Mouse (Mus musculus) forebrain, embryonic 10.5 days (tissue): ENCODE measurements around the gene Dnajb6. TPM values are rescaled to one million over a fixed set of nuclear protein-coding genes. Genes with fewer than 3 reads are reported as not detected.
"Not testable (repeated sequence)": the region's sequence is repeated elsewhere in the genome, so short reads cannot be mapped to it uniquely, and the experiment has no call there.

Experiments used
- DNase-seq: peaks from one replicate; pipeline ENCODE4 v3.0.0-alpha.2; 2017; ENCODE audit warnings: low spot score; ENCODE audit errors: extremely low spot score
- H3K27ac ChIP-seq: fragments of 300-500 bp; sonication (generic); 2 replicates; pipeline ENCODE4 v1.5.1; 2016; ENCODE audit warnings: mild to moderate bottlenecking
- H3K27me3 ChIP-seq: fragments of 300-500 bp; sonication (generic); 2 replicates; pipeline ENCODE4 v1.6.1; 2016; ENCODE audit warnings: mild to moderate bottlenecking; ENCODE audit not compliant: poor library complexity, severe bottlenecking
- H3K36me3 ChIP-seq: fragments of 300-500 bp; sonication (generic); replicated peaks from 2 replicates; pipeline ENCODE4 v1.6.1; 2016; ENCODE audit warnings: mild to moderate bottlenecking, moderate library complexity
- H3K4me1 ChIP-seq: fragments of 300-500 bp; sonication (generic); 2 replicates; pipeline ENCODE4 v1.6.1; 2016
- H3K4me3 ChIP-seq: fragments of 300-500 bp; sonication (generic); 2 replicates; pipeline ENCODE4 v1.5.1; 2016; ENCODE audit warnings: mild to moderate bottlenecking, moderate library complexity
- H3K9me3 ChIP-seq: fragments of 300-500 bp; sonication (generic); 2 replicates; pipeline ENCODE4 v1.6.1; 2016; ENCODE audit warnings: mild to moderate bottlenecking, moderate library complexity
- WGBS: fragments of 180-500 bp; shearing (Covaris S2); methylation state at CpG from one replicate; pipeline ENCODE4 v1.1.7; 2016; 5-methylcytosine and 5-hydroxymethylcytosine counted together
- polyA plus RNA-seq: library from polyadenylated mRNA; unstranded; fragments of >200 nt; fragmentation: Nextera tagmentation; extraction: Ambion mirVana; gene quantifications from 2 replicates; pipeline ENCODE4 v1.2.1, GENCODE M21; 2016

Gene Dnajb6
- 175 and 181 TPM in 2 replicates for polyA plus RNA-seq

GRCm38 (mm10) chr5:29735557-29736061 is at the start of gene Dnajb6, which contains the start of gene Gm5129:
Gene Dnajb6 (plus strand): TSS chr5:29735688.
Gene Gm5129 (minus strand): TSS chr5:29735936.
- WGBS, result under 1% methylated on average over 46 of the region's 46 CpGs
- H3K4me3 ChIP-seq, result peak within 1 kb of the TSS; percentile 98
- peaks cover 33% of the 10 kb centered on the region for H3K4me1 ChIP-seq
- peak within 1 kb of the TSS; percentile 93 for H3K27ac ChIP-seq
- DNase-seq, result peak; percentile 96
- H3K9me3 ChIP-seq, result no peaks in the 10 kb centered on the region
- H3K27me3 ChIP-seq, result no peaks in the 10 kb centered on the region
- H3K36me3 ChIP-seq, result no peaks in the 10 kb centered on the region

DNA sequence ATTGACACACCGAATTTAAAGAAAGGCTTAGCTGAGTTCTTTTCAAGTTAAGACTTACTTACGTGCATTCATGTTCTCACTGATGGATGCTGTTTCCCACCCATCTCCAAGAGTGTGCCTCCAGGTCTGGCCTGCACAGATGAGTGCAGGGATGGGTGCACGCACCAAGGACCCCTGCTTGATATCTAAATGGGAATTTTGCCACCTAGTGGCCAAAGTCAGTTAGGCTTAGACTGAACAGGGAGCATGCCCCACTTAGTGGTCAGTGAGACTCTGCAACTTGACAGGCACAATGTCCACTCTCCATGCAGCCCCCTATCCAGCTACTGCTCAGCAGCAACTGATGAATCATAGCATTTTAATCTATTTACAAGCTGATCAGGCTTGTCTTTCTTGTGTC is 47.8 kb upstream of the Dnajb6 start:
- Histone ChIP-seq H3K4me1 (no peaks in the 10 kb centered on the region), H3K27ac (no peak overlapping the region), H3K27me3 (no peaks in the 10 kb centered on the region), H3K4me3 (no peak overlapping the region), H3K9me3 (no peaks in the 10 kb centered on the region), H3K36me3 (no peaks in the 10 kb centered on the region)
- 52% methylated on average over 3 of the region's 3 CpGs for WGBS
- DNase-seq, result peak; percentile 30

GRCm38 (mm10) chr5:29688352-29688751 is 47.1 kb upstream of the Dnajb6 start:
- no peaks in the 10 kb centered on the region for H3K4me1 ChIP-seq
- no peaks in the 10 kb centered on the region for H3K27me3 ChIP-seq
- H3K4me3 ChIP-seq, result no peak overlapping the region
- DNase-seq, result no peak
- 69% methylated on average over 7 of the region's 7 CpGs for WGBS
- no peak overlapping the region for H3K27ac ChIP-seq
- no peaks in the 10 kb centered on the region for H3K36me3 ChIP-seq
- no peaks in the 10 kb centered on the region for H3K9me3 ChIP-seq

GRCm38 (mm10) chr5:29698493-29698892 is 37.0 kb upstream of the Dnajb6 start:
- Histone ChIP-seq H3K27ac (no peak overlapping the region), H3K36me3 (no peaks in the 10 kb centered on the region), H3K9me3 (0 out of 2 replicates have a peak, but pooled peaks cover 2% of the 10 kb centered on the region), H3K27me3 (no peaks in the 10 kb centered on the region), H3K4me1 (no peaks in the 10 kb centered on the region), H3K4me3 (no peak overlapping the region)
- WGBS, result 83% methylated on average over 4 of the region's 4 CpGs
- no peak for DNase-seq

GRCm38 (mm10) chr5:29699520-29700202 is 35.8 kb upstream of the Dnajb6 start:
- 78% methylated on average over 2 of the region's 2 CpGs for WGBS
- Histone ChIP-seq H3K27ac (no peak overlapping the region), H3K9me3 (0 out of 2 replicates have a peak, but pooled peaks cover 2% of the 10 kb centered on the region), H3K36me3 (no peaks in the 10 kb centered on the region), H3K4me3 (no peak overlapping the region), H3K4me1 (no peaks in the 10 kb centered on the region), H3K27me3 (no peaks in the 10 kb centered on the region)
- no peak for DNase-seq

DNA sequence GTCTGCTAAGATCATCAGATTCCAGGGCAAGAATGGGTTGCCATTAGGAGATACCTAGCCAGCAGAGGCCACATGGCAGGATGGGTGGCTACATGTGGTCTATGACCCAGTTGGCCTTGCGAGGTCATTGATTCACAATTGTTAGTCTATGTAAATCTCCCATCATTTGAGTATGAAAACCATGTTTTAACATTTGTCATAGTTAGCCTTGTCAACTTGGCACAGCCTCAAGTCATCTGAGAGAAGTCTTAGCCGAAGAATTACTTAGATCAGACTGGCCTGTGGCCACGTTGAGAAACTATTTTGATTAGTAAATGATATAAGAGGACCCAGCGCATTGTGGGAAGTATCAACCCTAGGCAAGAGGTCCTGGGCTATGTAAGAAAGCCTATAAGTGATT is 28.2 kb upstream of the Dnajb6 start:
- Histone ChIP-seq H3K4me1 (peaks cover 5% of the 10 kb centered on the region), H3K4me3 (no peak overlapping the region), H3K27ac (no peak overlapping the region), H3K27me3 (no peaks in the 10 kb centered on the region), H3K9me3 (no peaks in the 10 kb centered on the region), H3K36me3 (no peaks in the 10 kb centered on the region)
- DNase-seq, result no peak
- 94% methylated on average over 4 of the region's 4 CpGs for WGBS

DNA sequence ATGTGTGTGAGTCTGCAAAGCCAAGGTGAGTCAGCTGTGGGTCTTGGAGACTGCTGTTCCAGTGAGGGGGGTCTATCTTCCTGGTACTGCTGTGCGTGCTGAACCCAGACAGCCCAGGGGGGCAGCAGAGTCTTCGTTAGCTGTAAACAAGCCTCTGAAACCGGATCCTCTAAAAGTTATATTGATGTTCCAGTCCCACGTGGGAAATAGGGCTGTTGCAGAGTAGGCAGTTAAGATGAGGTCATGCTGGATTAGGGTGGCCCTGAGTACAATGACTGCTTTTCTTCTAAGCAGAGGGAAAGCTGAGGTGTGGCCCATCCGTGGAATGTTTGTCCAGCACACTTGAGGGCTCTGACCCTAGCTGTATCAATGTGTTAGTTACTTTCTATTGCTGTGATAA is 27.2 kb upstream of the Dnajb6 start:
- peaks cover 5% of the 10 kb centered on the region for H3K4me1 ChIP-seq
- H3K36me3 ChIP-seq, result no peaks in the 10 kb centered on the region
- DNase-seq, result no peak
- no peaks in the 10 kb centered on the region for H3K9me3 ChIP-seq
- H3K27me3 ChIP-seq, result no peaks in the 10 kb centered on the region
- H3K27ac ChIP-seq, result no peak overlapping the region
- WGBS, result 40% methylated on average over 5 of the region's 5 CpGs
- no peak overlapping the region for H3K4me3 ChIP-seq

- Histone ChIP-seq H3K4me3 (no peak overlapping the region), H3K27me3 (no peaks in the 10 kb centered on the region), H3K9me3 (no peaks in the 10 kb centered on the region), H3K4me1 (peaks cover 5% of the 10 kb centered on the region), H3K27ac (no peak overlapping the region), H3K36me3 (no peaks in the 10 kb centered on the region)
- no peak for DNase-seq
These were observed 23.9 kb upstream of the Dnajb6 start for GRCm38 (mm10) chr5:29711631-29712030.

- DNase-seq, result no peak
These were observed 22.6 kb upstream of the Dnajb6 start for GRCm38 (mm10) chr5:29712906-29713305.

GRCm38 (mm10) chr5:29721159-29721558 is 14.3 kb upstream of the Dnajb6 start:
- Histone ChIP-seq H3K27ac (no peak overlapping the region), H3K27me3 (no peaks in the 10 kb centered on the region), H3K36me3 (no peaks in the 10 kb centered on the region), H3K9me3 (peaks cover 3% of the 10 kb centered on the region; the same call in 1 of the 2 replicates), H3K4me3 (no peak overlapping the region), H3K4me1 (no peaks in the 10 kb centered on the region)
- DNase-seq, result no peak
- WGBS, result 28% methylated on average over 1 of the region's 1 CpGs

More at GRCm38 (mm10) chr5:29712906-29713305, 22.6 kb upstream of the Dnajb6 start:
- Histone ChIP-seq H3K9me3 (no peaks in the 10 kb centered on the region), H3K4me1 (peaks cover 5% of the 10 kb centered on the region), H3K27ac (no peak overlapping the region), H3K36me3 (no peaks in the 10 kb centered on the region), H3K4me3 (no peak overlapping the region), H3K27me3 (no peaks in the 10 kb centered on the region)
- 59% methylated on average over 1 of the region's 1 CpGs for WGBS

GRCm38 (mm10) chr5:29725369-29725768 is 10.1 kb upstream of the Dnajb6 start:
- H3K4me3 ChIP-seq, result no peak overlapping the region
- H3K27me3 ChIP-seq, result no peaks in the 10 kb centered on the region
- H3K9me3 ChIP-seq, result peaks cover 3% of the 10 kb centered on the region; the same call in 1 of the 2 replicates
- WGBS, result 91% methylated on average over 2 of the region's 2 CpGs
- no peaks in the 10 kb centered on the region for H3K4me1 ChIP-seq
- H3K27ac ChIP-seq, result no peak overlapping the region
- no peaks in the 10 kb centered on the region for H3K36me3 ChIP-seq
- no peak for DNase-seq

DNA sequence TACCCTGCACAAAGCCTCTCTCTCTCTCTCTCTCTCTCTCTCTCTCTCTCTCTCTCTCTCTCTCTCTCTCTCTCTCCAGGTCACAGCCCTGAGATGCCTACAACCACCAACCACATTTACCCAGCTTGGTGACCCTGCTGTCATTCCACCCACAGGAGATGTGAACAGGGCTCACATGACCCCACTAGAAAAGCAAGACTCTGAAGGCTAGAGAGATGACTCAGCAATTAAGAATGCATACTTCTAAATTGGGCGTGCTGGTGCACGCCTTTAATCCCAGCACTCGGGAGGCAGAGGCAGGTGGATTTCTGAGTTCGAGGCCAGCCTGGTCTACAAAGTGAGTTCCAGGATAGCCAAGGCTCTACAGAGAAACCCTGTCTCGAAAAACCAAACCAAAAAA is 9.4 kb upstream of the Dnajb6 start:
- not testable (repeated sequence) for H3K27ac ChIP-seq, H3K4me3 ChIP-seq, DNase-seq, H3K36me3 ChIP-seq, H3K9me3 ChIP-seq, H3K4me1 ChIP-seq, H3K27me3 ChIP-seq
- 83% methylated on average over 5 of the region's 5 CpGs for WGBS

DNA sequence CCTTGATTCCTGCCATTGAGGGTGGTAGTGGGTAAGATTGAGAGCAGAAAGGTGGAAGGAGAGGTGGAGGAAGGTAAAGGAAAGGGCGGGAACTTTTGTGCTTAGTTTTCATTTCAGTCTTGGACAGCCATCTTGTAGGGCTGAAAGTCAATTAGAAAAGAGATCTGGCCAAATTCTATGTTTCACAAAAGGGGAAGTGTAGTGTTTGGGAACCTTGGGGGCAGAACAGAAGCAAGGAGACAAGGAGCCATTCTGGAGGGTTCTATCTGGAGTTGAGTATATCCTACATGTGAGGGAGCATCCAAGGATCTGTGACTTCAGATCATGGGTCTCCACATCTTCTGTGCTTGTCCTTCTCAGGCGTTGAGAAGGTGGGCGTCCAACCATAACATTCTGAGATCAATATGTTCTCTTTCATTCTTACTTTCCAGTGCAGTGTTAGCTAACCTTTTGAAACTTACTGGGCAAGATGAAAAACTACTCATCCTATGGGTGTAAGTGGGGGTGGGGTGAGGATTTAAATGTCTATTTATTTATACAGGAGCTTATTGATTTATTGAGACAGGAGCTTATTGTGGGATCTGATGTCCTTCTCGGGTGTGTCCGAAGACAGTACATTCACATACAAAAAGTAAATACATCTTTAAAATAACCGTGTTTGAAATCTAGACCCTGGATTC is 517 bp upstream of the Dnajb6 start:
- Histone ChIP-seq H3K27ac (peak overlapping the region; percentile 93), H3K4me1 (peaks cover 33% of the 10 kb centered on the region), H3K4me3 (peak overlapping the region; percentile 98), H3K9me3 (no peaks in the 10 kb centered on the region), H3K27me3 (no peaks in the 10 kb centered on the region), H3K36me3 (no peaks in the 10 kb centered on the region)
- DNase-seq, result no peak
- 57% methylated on average over 6 of the region's 6 CpGs for WGBS
